Mouse (Mus musculus) gastrocnemius, adult 18-20 months (tissue): ENCODE results near the gene Mecom. TPM values are rescaled to one million over a fixed set of nuclear protein-coding genes. Genes with fewer than 3 reads are reported as not detected.

Experiments
- DNase-seq: peaks from one replicate; pipeline ENCODE4 v3.0.0; 2021; ENCODE audit warnings: low spot score
- total RNA-seq, 2 experiments: library from RNA; stranded (reverse); gene quantifications; 2 replicates each; pipeline ENCODE4 v1.2.3; 2021

The Mecom gene
- total RNA-seq, 2 experiments from 2014 or later, result 4.2 to 6.1 TPM

DNA sequence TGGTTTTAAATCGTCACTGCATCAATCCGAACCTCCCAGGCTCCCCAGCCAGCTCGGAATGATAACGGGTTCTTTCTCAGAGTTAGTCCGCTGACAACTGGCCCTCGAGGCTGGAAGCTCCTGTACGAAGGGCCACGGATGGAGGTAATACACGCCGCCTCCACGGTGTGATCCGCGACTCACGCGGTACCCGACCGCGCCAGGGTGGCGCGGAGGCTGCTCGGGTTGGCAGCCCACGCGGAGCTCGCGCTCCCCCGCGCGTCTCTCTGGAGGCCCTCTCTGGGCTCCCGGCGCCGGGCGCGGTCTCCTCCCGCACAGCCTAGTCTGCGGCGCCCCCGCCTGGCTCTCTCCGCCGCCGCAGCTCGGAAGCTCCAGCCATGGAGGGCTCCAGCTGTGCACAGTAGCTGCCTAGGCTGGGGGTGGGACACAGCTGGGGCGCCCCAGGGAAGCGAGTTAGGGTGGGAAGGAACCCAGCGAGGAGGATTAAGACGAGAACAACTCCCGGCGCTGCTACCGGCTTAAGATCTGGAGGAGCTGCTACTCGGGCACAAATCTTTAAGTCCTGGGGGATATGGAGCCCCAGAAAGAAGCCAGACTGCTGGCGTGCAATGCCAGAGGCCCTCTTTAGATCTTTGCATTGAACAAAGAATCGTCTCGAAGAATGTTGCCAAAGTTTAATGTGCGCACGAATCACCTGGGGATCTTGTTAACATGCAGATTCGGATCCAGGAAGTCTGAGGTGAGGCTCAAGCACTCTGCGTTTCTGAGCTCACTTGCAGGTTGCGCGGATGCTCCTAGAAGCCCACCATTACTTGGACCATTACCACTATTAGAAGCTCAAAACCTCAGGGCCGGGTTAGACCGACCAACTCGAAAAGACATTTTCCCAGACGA is 32.7 kb downstream of the Mecom start:
- peak; percentile 59 for DNase-seq

DNA sequence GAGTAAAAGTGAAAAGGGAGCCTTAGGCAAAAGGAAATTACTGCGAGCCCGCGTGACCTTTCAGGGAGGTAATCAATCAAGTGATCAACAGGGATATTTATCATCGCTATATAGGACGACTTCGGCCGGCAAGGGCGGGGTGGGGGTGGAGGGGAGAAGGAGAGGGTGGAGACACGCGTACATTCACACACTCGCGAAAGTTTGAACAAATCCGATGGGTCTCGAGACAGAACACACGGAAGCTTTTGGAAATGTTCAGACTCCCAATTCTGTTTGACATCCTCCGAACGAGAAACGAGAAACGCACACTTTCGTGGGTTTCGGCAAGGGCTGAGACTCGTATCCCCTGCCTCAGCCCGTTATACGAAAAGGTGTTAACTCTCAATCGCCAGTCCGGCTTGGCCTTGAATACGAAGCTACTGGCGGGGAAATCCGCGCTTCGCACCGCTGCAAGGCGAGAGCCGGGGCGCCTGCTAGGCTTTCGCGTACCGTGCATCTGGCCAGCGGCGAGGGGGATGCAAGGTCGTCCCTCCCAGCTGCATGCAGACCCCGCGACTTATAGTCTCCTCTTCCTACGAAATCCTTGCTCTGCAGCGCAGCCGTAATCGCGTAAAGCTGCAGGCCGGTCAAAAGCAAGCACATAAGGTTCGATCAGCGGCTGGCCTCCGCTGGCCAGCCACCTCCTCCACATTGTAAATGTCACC is 33.6 kb downstream of the Mecom start:
- DNase-seq, result no peak

DNA sequence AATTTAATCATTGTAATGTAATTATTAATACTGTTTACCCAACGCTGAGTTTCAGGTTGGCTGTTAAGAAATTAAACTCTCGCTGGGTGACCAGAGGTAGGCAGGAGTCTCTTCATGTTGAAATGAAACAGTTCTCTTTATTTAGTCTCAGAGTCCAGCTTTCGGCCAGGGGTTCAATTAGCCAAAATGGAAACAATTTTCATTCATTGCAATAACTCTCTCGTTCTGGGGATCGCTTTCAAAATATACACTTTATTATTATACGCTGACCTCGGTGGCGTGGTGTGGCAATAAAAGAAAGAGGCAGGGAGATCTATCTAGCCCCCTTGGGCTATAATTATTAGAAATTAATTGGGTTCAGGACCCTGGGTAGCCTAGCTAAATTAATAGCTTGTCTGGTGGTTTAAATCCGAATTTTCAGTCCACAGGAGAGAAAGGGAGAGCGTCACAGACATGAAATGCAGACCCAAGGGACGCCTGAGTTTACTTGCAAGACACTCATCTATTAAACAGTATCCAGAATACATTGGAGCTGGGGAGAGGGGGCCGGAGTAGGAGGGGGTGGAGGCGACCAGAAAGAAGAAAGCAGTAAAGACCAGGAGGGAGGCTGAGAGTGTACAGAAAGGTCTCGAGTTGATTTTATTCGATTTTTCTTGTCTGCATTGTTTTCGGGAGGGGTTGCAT is 34.4 kb downstream of the Mecom start:
- DNase-seq, result no peak

DNA sequence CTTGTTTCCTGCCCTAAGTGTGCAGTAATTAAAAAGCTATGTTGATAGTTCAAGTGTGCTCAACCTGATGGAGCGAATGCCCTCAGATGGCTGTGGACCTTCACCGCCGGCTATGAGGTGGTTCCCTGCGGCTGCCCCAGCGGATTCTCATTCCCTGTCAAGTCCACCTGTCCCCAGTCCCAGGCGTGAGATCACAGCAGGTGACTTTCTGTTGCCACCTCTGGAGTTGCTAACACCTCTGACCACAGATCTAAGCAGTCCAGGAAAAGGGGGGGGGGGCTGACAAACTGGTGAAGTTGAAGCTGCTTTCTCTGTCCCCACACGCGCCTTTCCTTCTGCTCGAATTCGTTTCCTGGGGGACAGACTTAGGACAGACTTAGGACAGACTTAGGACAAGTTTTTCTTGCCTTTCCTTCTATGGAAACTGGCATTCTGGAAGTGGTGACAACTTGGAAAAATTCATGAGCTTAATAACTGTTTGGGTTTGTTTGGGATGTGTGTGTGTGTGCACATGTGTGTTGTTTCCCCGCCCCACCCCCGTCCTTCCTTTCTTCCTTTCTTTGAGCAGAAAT is 35.3 kb downstream of the Mecom start:
- no peak for DNase-seq

DNA sequence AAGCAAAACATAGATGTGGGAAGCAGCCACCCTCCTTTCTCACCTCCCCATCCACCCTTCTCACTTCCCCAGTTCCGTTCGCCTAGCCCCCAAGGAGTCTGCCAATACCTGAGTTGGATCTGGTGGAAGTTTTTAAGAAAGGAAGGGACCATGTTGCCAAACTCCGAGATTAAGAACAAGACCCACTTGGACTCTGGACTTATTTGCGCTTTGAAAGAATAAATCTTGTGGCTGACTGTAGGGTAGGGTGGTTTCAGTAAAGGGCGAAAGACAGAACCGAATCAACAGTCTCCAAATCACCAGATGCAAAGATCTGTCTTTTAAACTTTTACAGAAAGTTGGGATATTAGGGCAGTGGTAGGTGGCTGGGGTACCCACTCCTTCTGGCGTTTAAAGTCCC is 36.0 kb downstream of the Mecom start:
- no peak for DNase-seq

DNA sequence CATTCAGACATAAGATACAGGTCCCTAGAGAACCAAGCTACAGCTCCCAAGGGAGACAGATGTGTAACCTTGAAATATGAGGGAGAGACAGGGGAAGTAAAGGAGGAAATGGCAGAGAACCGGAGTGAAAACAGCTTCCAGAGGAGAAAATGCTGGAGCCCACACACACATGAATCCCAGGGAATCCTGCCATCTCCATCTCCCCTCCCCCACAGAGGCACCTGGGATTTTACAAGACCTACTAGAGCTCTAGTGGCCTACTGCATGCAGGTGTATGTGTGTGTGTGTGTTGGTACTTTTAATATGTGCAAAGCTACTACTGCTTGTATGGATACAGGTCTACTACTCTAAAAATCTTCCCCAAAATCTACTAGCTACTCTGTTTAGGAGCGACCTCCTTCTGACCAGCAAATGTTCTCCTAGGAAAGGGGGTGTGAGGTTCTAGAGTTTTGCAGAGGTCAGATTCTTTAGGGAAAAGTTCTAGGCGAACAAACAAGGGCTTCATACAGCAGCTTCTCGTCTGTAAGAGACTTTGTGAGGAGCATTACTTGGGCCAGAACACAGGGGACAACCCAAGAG is 36.7 kb downstream of the Mecom start:
- DNase-seq, result no peak

DNA sequence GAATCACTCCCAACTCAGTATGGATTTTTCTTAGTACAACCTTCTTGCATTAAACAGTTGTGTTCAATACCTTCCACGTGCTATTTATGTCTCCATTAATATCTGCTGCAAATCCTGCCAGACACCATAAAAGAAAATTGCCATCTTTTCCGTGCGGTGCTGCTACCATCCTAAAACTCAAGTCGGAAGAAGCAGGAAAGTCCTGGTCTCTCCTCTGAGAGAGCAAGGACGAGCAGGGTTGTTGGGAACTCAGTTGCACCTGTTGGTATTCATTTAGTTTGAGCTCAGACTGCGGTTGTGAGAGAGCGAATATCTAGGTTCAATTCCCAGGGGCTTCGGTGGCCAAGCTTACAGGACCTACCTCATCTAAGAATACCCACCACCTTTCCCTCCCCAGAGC is 37.2 kb downstream of the Mecom start:
- DNase-seq, result no peak

DNA sequence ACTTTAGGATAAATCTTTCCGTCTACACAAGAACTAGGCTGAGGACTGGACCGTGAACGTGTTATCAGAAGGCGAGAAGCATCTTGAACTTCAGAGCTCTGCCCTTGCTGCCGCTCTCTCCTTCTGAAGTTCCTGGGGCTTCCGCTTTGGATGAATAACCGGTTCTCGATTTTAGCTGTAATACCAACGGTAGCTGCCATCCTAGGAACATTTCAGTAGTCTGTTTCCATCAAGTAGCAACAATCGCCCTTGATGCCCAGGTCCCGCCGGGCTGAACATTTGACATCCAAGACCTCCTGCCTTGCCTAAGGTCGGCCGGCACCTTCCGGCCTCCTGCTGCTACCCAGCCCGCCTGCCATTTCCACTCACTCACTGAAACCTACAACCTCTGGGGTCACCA is 37.7 kb downstream of the Mecom start:
- DNase-seq, result no peak

DNA sequence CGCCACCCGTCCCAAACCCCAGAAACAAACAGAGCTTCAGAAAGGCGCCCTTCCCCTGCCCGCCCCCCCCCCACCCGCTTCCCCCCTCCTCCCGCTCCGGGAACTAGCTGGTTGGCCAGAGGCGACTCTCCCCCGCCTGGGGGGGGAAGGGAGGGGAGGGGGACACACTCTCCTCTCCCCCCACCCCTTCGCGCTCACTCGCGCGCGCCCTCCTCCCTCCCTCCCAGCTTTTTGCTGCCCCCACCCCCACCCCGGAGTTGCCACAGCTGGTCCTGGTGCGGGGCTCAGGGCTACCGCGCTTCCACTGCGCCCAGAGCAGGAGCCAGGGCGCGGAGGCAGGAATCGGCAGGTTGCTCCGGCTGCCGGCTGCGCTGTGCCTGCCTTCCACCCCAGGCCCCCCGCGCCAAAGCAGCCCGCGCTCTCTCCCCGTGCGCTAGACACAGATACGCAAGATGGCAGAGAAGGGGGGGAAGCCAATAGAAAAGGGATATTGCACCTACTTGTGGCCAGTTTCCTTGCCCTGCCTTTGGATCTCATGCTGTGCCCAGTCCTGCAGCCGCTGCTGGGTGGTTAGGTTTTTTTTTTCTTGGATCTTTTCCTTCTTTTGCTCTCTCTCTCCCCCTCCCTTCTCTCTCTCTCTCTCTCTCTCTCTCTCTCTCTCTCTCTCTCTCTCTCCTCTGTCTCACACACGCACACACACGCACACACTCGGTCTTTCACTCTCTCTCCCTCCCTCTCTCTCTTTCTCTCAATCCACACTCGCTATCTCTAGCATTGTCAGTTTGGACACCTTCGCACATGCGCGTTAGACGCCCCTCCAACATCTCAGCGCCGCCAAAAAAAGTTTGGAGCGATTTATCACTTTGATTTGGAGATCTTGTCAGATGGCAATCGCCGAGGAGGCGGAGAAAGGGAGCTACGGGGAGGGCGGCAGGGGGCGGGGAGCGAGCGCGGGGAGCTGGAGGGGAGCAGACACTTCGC is 38.6 kb downstream of the Mecom start:
- DNase-seq, result no peak

DNA sequence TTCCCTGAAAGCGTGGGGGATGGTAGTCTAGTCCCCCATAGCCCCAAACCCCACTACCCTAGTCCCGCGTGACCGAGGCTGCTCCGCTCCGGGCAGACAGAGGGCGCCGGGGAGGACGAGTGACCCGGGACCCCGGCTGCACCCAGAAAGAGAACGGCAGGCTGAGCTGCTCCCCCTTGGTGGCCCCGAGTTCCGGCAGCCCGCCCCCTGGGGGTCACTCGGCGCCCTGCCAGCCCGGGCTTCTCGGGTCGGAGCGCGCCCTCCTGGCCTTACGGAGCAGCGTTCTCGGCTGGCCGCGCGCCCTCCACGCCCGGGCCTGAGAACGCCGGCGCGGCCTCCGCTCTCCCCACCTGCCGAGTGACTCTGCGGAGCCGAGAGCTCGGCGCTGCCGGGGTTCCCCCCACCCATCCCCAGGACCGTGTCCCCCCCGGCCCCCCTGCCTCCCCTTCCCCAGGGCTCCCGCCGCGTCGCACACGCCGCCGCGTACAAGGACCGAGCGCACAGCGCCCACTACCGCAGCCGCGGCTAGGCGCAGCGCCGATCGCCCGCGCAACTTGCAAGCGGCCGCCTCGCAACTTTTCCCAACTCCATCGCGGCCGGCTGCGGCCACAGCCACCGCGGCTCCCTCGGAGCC is 39.4 kb downstream of the Mecom start:
- peak; percentile 61 for DNase-seq

DNA sequence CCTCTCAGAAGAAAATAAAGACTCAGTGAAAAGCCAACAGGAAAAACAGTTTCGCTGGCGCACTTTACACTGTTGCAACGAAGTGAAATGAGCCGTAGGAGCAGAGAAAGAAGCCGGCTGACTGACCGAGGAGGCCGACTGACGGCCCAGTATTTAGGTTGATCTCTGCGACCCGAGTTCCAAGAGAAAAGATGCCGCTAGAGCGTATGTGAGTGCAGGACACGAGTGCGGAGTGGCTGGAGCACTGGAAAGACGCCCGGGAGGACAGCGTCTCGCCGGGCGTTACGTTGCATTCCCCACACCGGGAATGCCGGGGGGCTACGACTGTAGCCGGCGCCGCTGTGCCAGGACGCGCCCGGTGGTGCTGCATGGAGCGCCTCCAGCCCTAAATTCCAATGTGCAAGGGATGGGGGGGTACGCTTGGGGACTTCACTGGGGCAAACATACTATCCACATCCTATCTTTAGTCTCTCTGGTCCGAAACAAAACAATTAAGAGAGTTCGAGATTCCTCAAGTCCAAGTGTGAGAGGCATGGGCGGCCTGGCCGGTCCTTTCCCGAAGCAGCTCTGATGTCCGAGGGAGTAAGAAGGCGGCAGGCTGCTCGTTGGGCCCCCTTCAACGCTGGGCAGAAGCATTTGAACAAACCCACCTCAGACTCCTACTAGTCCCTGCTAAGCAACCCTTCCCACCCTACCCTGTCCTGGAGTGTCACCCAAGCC is 40.1 kb downstream of the Mecom start:
- DNase-seq, result no peak

DNA sequence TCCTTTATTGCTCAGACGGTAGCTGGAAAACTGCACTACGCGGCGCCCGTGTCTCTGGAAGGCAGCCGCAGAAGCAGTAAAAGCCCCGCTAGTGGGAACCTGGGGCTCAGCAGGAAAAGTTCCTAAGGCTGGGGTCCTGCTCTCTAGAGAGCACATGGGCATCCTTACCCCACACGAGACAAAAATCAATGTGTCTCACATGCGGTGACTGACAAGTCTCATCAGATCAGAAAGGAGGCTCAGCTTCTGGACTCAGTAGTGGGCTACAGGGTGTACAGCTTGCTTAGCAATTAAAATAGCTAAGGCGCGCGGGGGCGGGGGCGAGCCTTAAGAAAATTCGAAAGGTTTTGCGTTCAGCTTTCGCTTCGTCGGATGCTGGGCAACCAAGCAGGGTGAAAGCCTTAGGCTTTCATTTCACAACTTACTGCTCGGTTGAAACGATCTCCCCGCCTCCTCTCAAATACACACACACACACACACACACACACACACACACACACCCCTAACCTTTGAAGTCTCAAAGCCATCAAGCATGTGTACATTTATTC is 40.7 kb downstream of the Mecom start:
- peak; percentile 12 for DNase-seq

DNA sequence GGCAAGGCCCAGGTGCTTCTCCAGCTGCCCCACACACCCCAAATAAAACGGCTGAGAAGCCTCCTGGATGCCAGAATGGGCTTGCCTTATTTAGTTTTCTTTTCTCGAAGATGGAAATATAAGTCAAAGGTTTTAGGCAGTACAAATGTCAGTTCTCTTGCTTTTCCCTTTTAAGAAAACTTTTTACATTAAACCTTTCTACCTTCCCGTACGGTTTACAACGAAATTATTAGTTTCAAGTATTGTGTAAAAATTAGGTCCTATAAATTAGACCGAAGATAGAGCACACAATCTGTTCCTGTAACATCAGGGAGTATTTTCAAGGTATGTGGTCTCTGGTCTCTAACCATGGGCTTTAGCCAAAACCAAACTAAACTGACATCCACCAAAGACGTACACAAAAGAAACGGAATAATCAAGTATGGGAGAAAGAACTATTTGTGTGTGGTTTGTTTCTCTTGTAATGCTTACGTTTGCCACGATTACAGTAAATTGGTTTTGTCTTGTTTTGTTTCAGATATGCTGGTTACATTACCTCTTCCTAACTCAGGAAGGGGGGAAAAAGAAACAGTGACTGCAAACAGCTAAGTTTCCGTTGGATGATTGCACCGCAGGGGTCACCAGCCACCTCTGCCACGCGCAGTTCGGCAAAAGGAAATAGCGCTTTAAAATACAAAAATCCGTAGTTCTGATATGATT is 41.3 kb downstream of the Mecom start:
- DNase-seq, result no peak

DNA sequence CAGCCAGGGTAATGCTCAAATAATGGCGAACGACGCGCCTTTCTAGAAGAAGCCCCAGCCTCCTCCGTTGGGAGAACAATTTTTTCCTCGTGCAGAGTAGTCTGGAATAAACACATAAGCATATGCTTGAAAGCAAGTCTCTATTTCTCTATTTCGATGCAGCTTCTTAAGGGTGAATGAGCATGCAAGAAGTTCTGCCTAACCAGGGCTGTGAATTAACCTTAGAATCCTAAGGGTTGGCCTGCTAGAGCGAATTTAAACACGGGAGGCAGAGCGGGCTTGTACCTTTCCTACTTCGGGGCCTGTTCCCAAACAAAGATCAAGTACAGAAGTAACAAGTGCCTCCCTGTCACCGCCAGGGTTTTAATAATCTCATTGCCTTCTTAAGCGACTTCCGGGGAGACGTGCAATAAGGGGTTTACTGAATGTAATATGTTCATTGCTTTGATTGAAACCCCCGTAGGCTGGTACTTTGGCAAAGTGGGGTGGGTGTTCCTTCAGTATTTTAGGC is 42.0 kb downstream of the Mecom start:
- DNase-seq, result no peak

DNA sequence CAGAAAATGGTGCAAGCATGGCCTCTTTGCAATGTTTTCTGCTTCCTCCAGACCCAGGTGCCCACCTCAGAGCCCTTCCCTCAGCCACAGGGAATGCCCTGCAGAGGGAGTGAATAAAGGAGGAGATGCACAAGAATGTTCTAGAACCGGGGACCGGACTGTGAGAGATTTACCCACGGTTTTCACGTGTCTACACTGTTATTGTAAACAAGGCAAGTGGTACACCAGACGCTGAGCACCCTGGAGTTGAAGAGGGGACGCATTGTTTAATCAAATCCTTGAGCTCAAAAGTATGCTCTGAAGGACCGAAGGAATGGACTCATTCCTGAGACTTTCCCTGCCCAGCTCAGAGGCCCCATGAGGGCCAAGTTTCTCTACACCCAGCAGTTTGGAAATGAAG is 43.2 kb downstream of the Mecom start:
- no peak for DNase-seq

DNA sequence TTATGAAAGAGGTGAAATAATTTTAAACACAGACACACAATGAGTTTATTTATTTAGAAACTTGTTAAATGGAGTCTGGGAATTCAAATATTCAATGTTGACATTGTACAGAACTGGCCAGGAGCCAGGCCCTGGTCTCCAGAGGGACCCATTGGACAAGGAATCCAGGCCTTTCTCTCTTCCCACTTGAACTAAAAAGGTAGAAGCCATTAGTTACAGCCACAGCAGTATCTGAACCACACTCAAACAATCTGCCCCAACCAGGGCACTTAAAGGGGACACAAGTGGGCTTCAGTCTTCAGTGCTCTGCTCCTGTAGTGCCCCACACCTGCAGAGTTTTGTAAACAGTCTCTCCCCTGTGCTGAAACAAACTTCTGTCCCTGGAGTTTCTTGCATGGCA is 44.0 kb downstream of the Mecom start:
- no peak for DNase-seq

DNA sequence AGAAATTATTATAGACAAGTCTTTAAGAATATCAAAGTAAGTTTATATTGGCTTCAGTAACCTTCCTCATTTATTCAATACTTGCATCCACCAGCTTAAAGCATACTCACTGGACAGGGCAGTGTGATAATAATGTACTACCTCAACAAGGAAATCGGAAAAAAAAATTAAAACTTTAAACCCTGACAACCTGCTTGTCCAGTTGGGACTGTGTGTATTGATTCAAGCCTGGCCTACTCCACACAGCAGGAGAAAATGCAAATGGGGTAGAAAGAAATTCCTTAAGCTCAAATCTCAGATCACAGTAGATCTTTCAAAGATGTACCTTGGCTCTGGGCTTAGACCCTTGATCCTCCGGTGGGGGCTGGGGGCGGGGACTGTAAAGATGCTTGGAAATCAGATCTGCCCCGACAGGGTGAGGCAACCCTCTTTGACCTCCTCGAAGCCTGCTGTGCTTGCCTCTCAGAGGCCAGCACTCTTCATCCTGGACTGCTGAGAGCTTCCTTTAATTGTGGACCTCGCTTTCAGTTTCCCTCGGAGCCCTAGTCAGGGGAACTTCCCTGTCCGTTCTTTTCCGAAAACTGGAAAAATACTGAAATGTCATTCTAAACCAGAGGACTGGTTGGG is 49.5 kb downstream of the Mecom start:
- DNase-seq, result no peak

DNA sequence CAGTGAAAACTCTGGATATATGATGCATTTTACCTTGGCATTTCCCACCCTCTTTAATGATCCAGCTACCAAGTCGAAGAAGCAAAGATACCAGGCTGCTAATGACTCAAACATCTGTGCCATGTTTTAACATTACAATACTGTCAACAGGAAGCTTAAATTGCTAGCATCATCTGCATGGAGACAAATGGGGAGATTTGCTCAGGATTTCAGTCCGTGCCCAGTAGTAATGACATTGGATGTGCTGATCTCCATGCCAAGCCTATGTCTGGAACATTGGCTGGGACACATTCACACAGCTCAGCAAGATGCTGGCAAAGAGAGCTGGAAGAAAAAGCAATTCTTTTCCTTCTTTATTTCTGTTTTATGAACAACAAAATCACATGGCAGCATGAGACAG is 53.4 kb downstream of the Mecom start:
- no peak for DNase-seq
